Mouse (Mus musculus): ENCODE data around the gene Chchd6.

GRCm38 (mm10) chr6:89354726-89355125 lies 240.7 kb downstream of the Chchd6 start:
- TF ChIP-seq CTCF (IDR thresholded peaks at IDR 0.05; ENCODE audit: extremely low read depth, insufficient read depth, insufficient read length, insufficient replicate concordance) (no peak), POLR2A (IDR thresholded peaks at IDR 0.05; ENCODE audit: low read depth, low read length) (no peak)
